Mouse (Mus musculus) intestine, embryonic 15.5 days (tissue): ENCODE measurements around the gene Pdxp. TPM values are rescaled to one million over a fixed set of nuclear protein-coding genes. Genes with fewer than 3 reads are reported as not detected.

Source experiments
- ATAC-seq: fragments of 200-750 bp; cut with Nextera tagmentation; 2 replicates; pipeline ENCODE4 v1.8.0; 2017; ENCODE audit warnings: moderate TSS enrichment, moderate library complexity
- H3K27ac ChIP-seq: fragments of 300-500 bp; sonication (generic); 2 replicates; pipeline ENCODE4 v1.5.1; 2015; ENCODE audit warnings: mild to moderate bottlenecking, inconsistent platforms
- H3K27me3 ChIP-seq: fragments of 300-500 bp; sonication (generic); replicated peaks from 2 replicates; pipeline ENCODE4 v1.6.1; 2015; ENCODE audit warnings: inconsistent platforms
- H3K36me3 ChIP-seq: fragments of 300-500 bp; sonication (generic); 2 replicates; pipeline ENCODE4 v1.6.1; 2015; ENCODE audit warnings: inconsistent platforms
- H3K4me1 ChIP-seq: fragments of 300-500 bp; sonication (generic); replicated peaks from 2 replicates; pipeline ENCODE4 v1.6.1; 2015; ENCODE audit warnings: inconsistent platforms
- H3K4me2 ChIP-seq: fragments of 300-500 bp; sonication (generic); replicated peaks from 2 replicates; pipeline ENCODE4 v1.6.1; 2015; ENCODE audit warnings: mild to moderate bottlenecking, inconsistent platforms
- H3K4me3 ChIP-seq: fragments of 300-500 bp; sonication (generic); replicated peaks from 2 replicates; pipeline ENCODE4 v1.5.1; 2015; ENCODE audit warnings: inconsistent platforms
- H3K9ac ChIP-seq: fragments of 300-500 bp; sonication (generic); 2 replicates; pipeline ENCODE4 v1.6.1; 2015; ENCODE audit warnings: inconsistent platforms
- H3K9me3 ChIP-seq: fragments of 300-500 bp; sonication (generic); 2 replicates; pipeline ENCODE4 v1.6.1; 2016; ENCODE audit warnings: inconsistent platforms
- WGBS: fragments of 180-500 bp; shearing (Covaris S2); methylation state at CpG from one replicate; pipeline ENCODE4 v1.1.7; 2015; 5-methylcytosine and 5-hydroxymethylcytosine counted together
- polyA plus RNA-seq: library from polyadenylated mRNA; unstranded; fragments of >200 nt; fragmentation: Nextera tagmentation; extraction: Ambion mirVana; gene quantifications from 2 replicates; pipeline ENCODE4 v1.2.1, GENCODE M21; 2015

Gene Pdxp
- polyA plus RNA-seq, 1 experiment from 2014 or later, result 11.0 TPM

DNA sequence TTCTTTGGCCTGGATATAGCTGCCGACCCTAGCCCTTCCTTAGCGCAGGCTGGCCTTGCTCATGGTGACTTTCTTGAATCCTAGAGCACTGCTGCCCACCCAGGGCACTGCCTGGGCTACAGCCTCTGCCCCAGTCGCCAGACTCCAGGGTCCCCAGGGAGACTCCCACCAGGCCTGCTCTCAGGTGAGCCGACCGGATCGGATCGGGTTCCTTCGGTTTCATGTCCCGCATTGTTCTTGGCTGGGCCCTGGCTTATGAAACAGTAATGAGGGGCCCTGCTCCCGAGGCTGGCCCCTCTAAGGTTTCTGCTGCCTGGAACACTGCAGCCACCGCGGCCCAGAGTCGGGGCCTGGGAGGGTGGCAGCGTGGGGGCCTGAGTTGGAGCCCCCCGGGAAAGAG, 43.3 kb downstream of the Pdxp start:
- no peaks in the 10 kb centered on the region for H3K36me3 ChIP-seq
- no peak overlapping the region for H3K4me3 ChIP-seq
- H3K27ac ChIP-seq, result no peak overlapping the region
- no peak overlapping the region for H3K4me2 ChIP-seq
- no peak overlapping the region for H3K9ac ChIP-seq
- no peaks in the 10 kb centered on the region for H3K27me3 ChIP-seq
- ATAC-seq, result no peak
- H3K9me3 ChIP-seq, result no peaks in the 10 kb centered on the region
- H3K4me1 ChIP-seq, result 0 out of 2 replicates have a peak, but pooled peaks cover 12% of the 10 kb centered on the region
- 59% methylated on average over 15 of the region's 15 CpGs for WGBS

DNA sequence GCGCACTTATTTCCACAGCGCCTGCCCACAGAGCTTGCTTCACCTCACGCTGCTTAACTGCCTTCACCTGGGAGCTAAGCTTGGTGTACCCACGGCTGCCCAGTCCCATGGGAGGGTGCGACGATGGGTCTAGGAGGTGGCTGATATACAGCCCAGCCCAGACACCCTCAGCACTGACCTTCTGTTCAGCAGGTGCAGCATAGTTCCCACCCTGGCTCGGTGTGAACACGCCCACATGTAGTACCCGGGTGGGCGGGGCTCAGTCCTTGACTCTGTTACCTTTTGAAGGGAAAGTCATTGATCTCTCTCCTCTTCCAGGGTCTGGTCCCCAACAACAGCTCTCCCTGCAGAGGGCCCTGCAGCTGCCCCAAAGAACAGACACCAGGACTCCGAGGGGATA, 45.8 kb downstream of the Pdxp start:
- no peak overlapping the region for H3K27ac ChIP-seq
- no peaks in the 10 kb centered on the region for H3K27me3 ChIP-seq
- H3K36me3 ChIP-seq, result no peaks in the 10 kb centered on the region
- H3K9me3 ChIP-seq, result no peaks in the 10 kb centered on the region
- peak; percentile 68 for ATAC-seq
- H3K4me1 ChIP-seq, result 0 out of 2 replicates have a peak, but pooled peaks cover 12% of the 10 kb centered on the region
- no peak overlapping the region for H3K9ac ChIP-seq
- WGBS, result 71% methylated on average over 11 of the region's 11 CpGs
- no peak overlapping the region for H3K4me3 ChIP-seq
- H3K4me2 ChIP-seq, result 0 out of 2 replicates have a peak overlapping the region, but pooled peaks have one; percentile 4

DNA sequence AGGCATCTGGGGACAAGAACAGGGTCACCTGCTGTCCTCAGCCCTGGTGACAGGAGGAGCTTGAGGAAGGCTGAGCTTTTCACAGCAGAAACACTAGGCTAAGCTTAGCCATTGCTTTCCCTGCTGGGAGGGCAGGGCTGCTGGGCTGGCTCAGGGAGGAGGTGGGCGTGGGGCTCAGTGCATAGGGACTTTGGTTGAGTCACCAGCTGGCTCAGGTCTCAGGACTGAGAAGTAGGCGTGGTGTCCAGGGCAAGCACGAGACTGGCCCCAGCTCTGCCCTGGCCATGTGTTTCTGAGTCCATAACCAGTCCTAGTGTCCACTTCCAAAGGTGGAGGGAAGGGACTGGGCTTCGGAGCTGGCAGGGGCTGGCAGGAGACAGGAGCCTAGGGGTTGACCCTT, 46.4 kb downstream of the Pdxp start:
- no peaks in the 10 kb centered on the region for H3K9me3 ChIP-seq
- H3K36me3 ChIP-seq, result no peaks in the 10 kb centered on the region
- H3K27me3 ChIP-seq, result no peaks in the 10 kb centered on the region
- H3K4me1 ChIP-seq, result 0 out of 2 replicates have a peak, but pooled peaks cover 12% of the 10 kb centered on the region
- no peak overlapping the region for H3K4me2 ChIP-seq
- no peak overlapping the region for H3K4me3 ChIP-seq
- H3K9ac ChIP-seq, result no peak overlapping the region
- no peak overlapping the region for H3K27ac ChIP-seq
- WGBS, result 59% methylated on average over 4 of the region's 4 CpGs
- ATAC-seq, result peak; percentile 79

DNA sequence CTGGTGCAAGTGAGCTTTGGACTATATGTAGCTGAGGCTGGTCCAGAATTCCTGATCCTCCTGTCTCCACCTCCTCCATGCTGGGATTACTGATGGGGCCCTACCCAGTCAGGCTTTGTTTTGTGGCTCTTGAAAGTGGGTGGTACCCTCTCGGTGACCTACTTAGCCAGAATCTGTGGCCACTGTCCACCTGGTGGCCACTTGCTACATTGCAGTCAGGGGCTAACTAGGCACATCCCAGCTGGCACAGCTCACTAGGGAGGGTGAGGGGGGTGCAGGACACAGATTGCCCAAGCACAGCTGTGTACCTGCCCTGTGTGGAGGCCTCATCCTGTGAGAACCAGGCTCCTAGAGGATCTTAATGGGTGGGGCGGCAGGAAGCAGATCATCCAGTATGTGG, 49.2 kb downstream of the Pdxp start:
- peak; percentile 42; the same call in 1 of the 2 replicates for ATAC-seq
- no peaks in the 10 kb centered on the region for H3K27me3 ChIP-seq
- WGBS, result 31% methylated on average over 2 of the region's 2 CpGs

More for the DNA sequence above, 49.2 kb downstream of the Pdxp start:
- Histone ChIP-seq H3K9me3 (no peaks in the 10 kb centered on the region), H3K4me3 (no peak overlapping the region), H3K4me1 (0 out of 2 replicates have a peak, but pooled peaks cover 7% of the 10 kb centered on the region), H3K36me3 (no peaks in the 10 kb centered on the region), H3K9ac (no peak overlapping the region), H3K4me2 (no peak overlapping the region), H3K27ac (no peak overlapping the region)

Other genes with a start within 250 kb of the Pdxp start
- 0.08 and 0.29 TPM in 2 replicates for gene Elfn2, start 195.1 kb upstream of the Pdxp start, polyA plus RNA-seq
- gene Mfng, start 140.4 kb upstream of the Pdxp start, polyA plus RNA-seq, result 19.7 and 20.4 TPM in 2 replicates
- gene Card10, start 110.9 kb upstream of the Pdxp start, polyA plus RNA-seq, result 6.9 and 7.3 TPM in 2 replicates
- gene Cdc42ep1, start 71.3 kb upstream of the Pdxp start, polyA plus RNA-seq, result 44.0 and 47.5 TPM in 2 replicates
- 1,110 and 1,149 TPM in 2 replicates for gene Lgals2, start 58.4 kb upstream of the Pdxp start, polyA plus RNA-seq
- 47.6 and 51.7 TPM in 2 replicates for gene Gga1, start 36.7 kb upstream of the Pdxp start, polyA plus RNA-seq
- 0.23 and 0.42 TPM in 2 replicates for gene Gm49510, start 14.3 kb upstream of the Pdxp start, polyA plus RNA-seq
- gene Sh3bp1, start 14.2 kb upstream of the Pdxp start, polyA plus RNA-seq, result 21.6 and 26.8 TPM in 2 replicates
- 996 and 1,059 TPM in 2 replicates for gene Lgals1, start 12.8 kb downstream of the Pdxp start, polyA plus RNA-seq
- 41.4 and 42.3 TPM in 2 replicates for gene Nol12, start 21.0 kb downstream of the Pdxp start, polyA plus RNA-seq
- 51.5 and 53.1 TPM in 2 replicates for gene Triobp, start 33.8 kb downstream of the Pdxp start, polyA plus RNA-seq
- gene H1f0, start 114.5 kb downstream of the Pdxp start, polyA plus RNA-seq, result 441 and 523 TPM in 2 replicates
- 1.6 and 1.8 TPM in 2 replicates for gene Galr3, start 128.0 kb downstream of the Pdxp start, polyA plus RNA-seq
- gene Ankrd54, start 149.0 kb downstream of the Pdxp start, polyA plus RNA-seq, result 53.5 and 56.2 TPM in 2 replicates
- gene Eif3l, start 161.3 kb downstream of the Pdxp start, polyA plus RNA-seq, result 229 and 241 TPM in 2 replicates
- gene Micall1, start 195.0 kb downstream of the Pdxp start, polyA plus RNA-seq, result 8.3 TPM in 2 replicates
- gene Polr2f, start 227.1 kb downstream of the Pdxp start, polyA plus RNA-seq, result 311 and 328 TPM in 2 replicates
- gene 1700088E04Rik, start 227.3 kb downstream of the Pdxp start, polyA plus RNA-seq, result 4.5 and 5.7 TPM in 2 replicates